Mouse (Mus musculus): ENCODE data around the gene Gm11032. TPM values are rescaled to one million over a fixed set of nuclear protein-coding genes. Genes with fewer than 3 reads are reported as not detected.
"Not testable (repeated sequence)": the region's sequence is repeated elsewhere in the genome, so short reads cannot be mapped to it uniquely, and the experiment has no call there.

Gm11032 gene
- not detected in 2 replicates for total RNA-seq (2017)

GRCm38 (mm10) chr11:4620017-4620485, at the start of gene Gm11032:
TSS of gene Gm11032 (plus strand) at chr11:4620067.
- no peak for ATAC-seq (replicated peaks in 1 of 2; ENCODE audit: insufficient read depth in 1 of 2, low FRiP score in 2 of 2, low TSS enrichment in 1 of 2, low read depth in 1 of 2, poor library complexity in 2 of 2, severe bottlenecking in 2 of 2)

GRCm38 (mm10) chr11:4571491-4571901, 48.4 kb upstream of the Gm11032 start:
- ATAC-seq (replicated peaks in 1 of 2; ENCODE audit: insufficient read depth in 1 of 2, low FRiP score in 2 of 2, low TSS enrichment in 1 of 2, low read depth in 1 of 2, poor library complexity in 2 of 2, severe bottlenecking in 2 of 2): no peak

- not testable (repeated sequence) for ATAC-seq (replicated peaks in 1 of 2; ENCODE audit: insufficient read depth in 1 of 2, low FRiP score in 2 of 2, low TSS enrichment in 1 of 2, low read depth in 1 of 2, poor library complexity in 2 of 2, severe bottlenecking in 2 of 2)
Measured at GRCm38 (mm10) chr11:4576090-4576732, 43.7 kb upstream of the Gm11032 start.

- ATAC-seq (replicated peaks in 1 of 2; ENCODE audit: insufficient read depth in 1 of 2, low FRiP score in 2 of 2, low TSS enrichment in 1 of 2, low read depth in 1 of 2, poor library complexity in 2 of 2, severe bottlenecking in 2 of 2): no peak
Measured at GRCm38 (mm10) chr11:4577079-4577478, 42.8 kb upstream of the Gm11032 start.

- ATAC-seq (replicated peaks in 1 of 2; ENCODE audit: insufficient read depth in 1 of 2, low FRiP score in 2 of 2, low TSS enrichment in 1 of 2, low read depth in 1 of 2, poor library complexity in 2 of 2, severe bottlenecking in 2 of 2): no peak
Measured at GRCm38 (mm10) chr11:4578682-4579081, 41.2 kb upstream of the Gm11032 start.

GRCm38 (mm10) chr11:4591811-4592210, 28.1 kb upstream of the Gm11032 start:
- no peak for ATAC-seq (replicated peaks in 1 of 2; ENCODE audit: insufficient read depth in 1 of 2, low FRiP score in 2 of 2, low TSS enrichment in 1 of 2, low read depth in 1 of 2, poor library complexity in 2 of 2, severe bottlenecking in 2 of 2)

GRCm38 (mm10) chr11:4593491-4593848, 26.4 kb upstream of the Gm11032 start:
- ATAC-seq (replicated peaks in 1 of 2; ENCODE audit: insufficient read depth in 1 of 2, low FRiP score in 2 of 2, low TSS enrichment in 1 of 2, low read depth in 1 of 2, poor library complexity in 2 of 2, severe bottlenecking in 2 of 2): no peak

- ATAC-seq (replicated peaks in 1 of 2; ENCODE audit: insufficient read depth in 1 of 2, low FRiP score in 2 of 2, low TSS enrichment in 1 of 2, low read depth in 1 of 2, poor library complexity in 2 of 2, severe bottlenecking in 2 of 2): peak in 1 of 2 experiments; percentile 15; a peak in 1 of 4 replicates
Measured at GRCm38 (mm10) chr11:4593849-4594607, 25.8 kb upstream of the Gm11032 start.

GRCm38 (mm10) chr11:4594608-4595500, 25.0 kb upstream of the Gm11032 start, which contains the start of gene Mtmr3:
TSS of gene Mtmr3 (minus strand) at chr11:4594863.
- ATAC-seq (replicated peaks in 1 of 2; ENCODE audit: insufficient read depth in 1 of 2, low FRiP score in 2 of 2, low TSS enrichment in 1 of 2, low read depth in 1 of 2, poor library complexity in 2 of 2, severe bottlenecking in 2 of 2): peak; percentile 83 to 87

- ATAC-seq (replicated peaks in 1 of 2; ENCODE audit: insufficient read depth in 1 of 2, low FRiP score in 2 of 2, low TSS enrichment in 1 of 2, low read depth in 1 of 2, poor library complexity in 2 of 2, severe bottlenecking in 2 of 2): no peak
Measured at GRCm38 (mm10) chr11:4598411-4598810, 21.5 kb upstream of the Gm11032 start.

- ATAC-seq (replicated peaks in 1 of 2; ENCODE audit: insufficient read depth in 1 of 2, low FRiP score in 2 of 2, low TSS enrichment in 1 of 2, low read depth in 1 of 2, poor library complexity in 2 of 2, severe bottlenecking in 2 of 2): peak; percentile 58 to 68
Measured at GRCm38 (mm10) chr11:4599916-4600315, 20.0 kb upstream of the Gm11032 start.

GRCm38 (mm10) chr11:4601890-4602289, 18.0 kb upstream of the Gm11032 start:
- no peak for ATAC-seq (replicated peaks in 1 of 2; ENCODE audit: insufficient read depth in 1 of 2, low FRiP score in 2 of 2, low TSS enrichment in 1 of 2, low read depth in 1 of 2, poor library complexity in 2 of 2, severe bottlenecking in 2 of 2)

- 0 out of 4 replicates have a peak, but pooled peaks of 1 of the 2 experiments have one; percentile 22 for ATAC-seq (replicated peaks in 1 of 2; ENCODE audit: insufficient read depth in 1 of 2, low FRiP score in 2 of 2, low TSS enrichment in 1 of 2, low read depth in 1 of 2, poor library complexity in 2 of 2, severe bottlenecking in 2 of 2)
Measured at GRCm38 (mm10) chr11:4602691-4603441, 17.0 kb upstream of the Gm11032 start.

- peak in 1 of 2 experiments; percentile 27; a peak in 1 of 4 replicates for ATAC-seq (replicated peaks in 1 of 2; ENCODE audit: insufficient read depth in 1 of 2, low FRiP score in 2 of 2, low TSS enrichment in 1 of 2, low read depth in 1 of 2, poor library complexity in 2 of 2, severe bottlenecking in 2 of 2)
Measured at GRCm38 (mm10) chr11:4604441-4604840, 15.4 kb upstream of the Gm11032 start.

- peak; percentile 68 to 72; a peak in 3 of 4 replicates for ATAC-seq (replicated peaks in 1 of 2; ENCODE audit: insufficient read depth in 1 of 2, low FRiP score in 2 of 2, low TSS enrichment in 1 of 2, low read depth in 1 of 2, poor library complexity in 2 of 2, severe bottlenecking in 2 of 2)
Measured at GRCm38 (mm10) chr11:4605414-4605813, 14.5 kb upstream of the Gm11032 start.

GRCm38 (mm10) chr11:4606541-4606940, 13.3 kb upstream of the Gm11032 start:
- ATAC-seq (replicated peaks in 1 of 2; ENCODE audit: insufficient read depth in 1 of 2, low FRiP score in 2 of 2, low TSS enrichment in 1 of 2, low read depth in 1 of 2, poor library complexity in 2 of 2, severe bottlenecking in 2 of 2): no peak

- ATAC-seq (replicated peaks in 1 of 2; ENCODE audit: insufficient read depth in 1 of 2, low FRiP score in 2 of 2, low TSS enrichment in 1 of 2, low read depth in 1 of 2, poor library complexity in 2 of 2, severe bottlenecking in 2 of 2): no peak
Measured at GRCm38 (mm10) chr11:4611904-4612303, 8.0 kb upstream of the Gm11032 start.

Measured in hematopoietic stem cell, adult 5-6 weeks (primary cell).